Mouse (Mus musculus): ENCODE data around the gene Dagla.

DNA sequence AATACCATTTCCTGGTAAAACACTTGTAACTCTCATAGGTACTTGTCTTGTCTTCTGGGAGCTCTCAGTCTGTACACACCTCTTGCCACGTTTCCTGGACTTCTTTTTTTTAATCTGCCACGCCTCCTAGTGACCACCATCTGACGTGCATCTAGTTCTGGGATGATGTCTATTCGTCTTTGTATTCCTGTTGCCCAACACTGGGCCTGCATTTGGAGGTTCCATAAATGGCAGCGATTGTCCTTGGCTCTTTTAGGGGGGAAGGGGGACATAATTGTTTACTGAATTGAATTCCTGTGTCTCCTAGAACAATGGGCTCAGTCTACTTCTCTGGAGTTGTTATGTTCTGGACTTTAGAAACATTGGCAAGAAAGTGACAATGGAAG lies 100.1 kb downstream of the Dagla start:
- TF ChIP-seq POLR2A (IDR thresholded peaks at IDR 0.05; ENCODE audit: insufficient read depth, low read depth, low read length) (no peak), CTCF (IDR thresholded peaks at IDR 0.05; ENCODE audit: insufficient read depth, low read depth, low read length) (no peak)

All from olfactory bulb, adult 2 months (tissue).